Mouse (Mus musculus) layer of hippocampus, postnatal 10 days (tissue): ENCODE data around the gene Rtl10. TPM values are rescaled to one million over a fixed set of nuclear protein-coding genes. Genes with fewer than 3 reads are reported as not detected.
"Not testable (repeated sequence)": the region's sequence is repeated elsewhere in the genome, so short reads cannot be mapped to it uniquely, and the experiment has no call there.

Source experiments
- DNase-seq, 2 experiments: peaks; one replicate each; pipeline ENCODE4 v3.0.0; 2021; ENCODE audit warnings: low spot score in 2 of 2
- total RNA-seq, 2 experiments: library from RNA; stranded (reverse); gene quantifications; 2 replicates each; pipeline ENCODE4 v1.2.3; 2021

Gene Rtl10
- total RNA-seq, 2 experiments from 2014 or later, result 9.1 to 10.0 TPM

DNA sequence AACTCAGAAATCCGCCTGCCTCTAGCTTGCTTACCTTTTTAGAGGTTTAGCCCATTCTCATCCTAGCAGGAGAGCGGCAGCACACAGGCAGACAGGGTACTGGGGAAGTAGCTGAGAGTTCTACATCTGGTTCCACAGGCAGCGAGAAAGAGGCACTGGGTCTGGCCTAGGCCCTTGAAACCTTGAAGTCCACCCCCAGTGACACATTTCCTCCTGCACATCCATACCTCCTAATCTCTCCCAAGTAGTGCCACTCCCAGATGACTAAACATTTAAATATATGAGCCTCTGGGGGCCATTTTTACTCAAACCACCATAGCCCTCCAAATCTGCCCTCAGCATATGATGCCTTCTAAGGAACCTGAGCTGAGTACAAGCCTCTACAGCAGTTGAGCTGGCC is 16.3 kb upstream of the Rtl10 start:
- DNase-seq, result no peak

DNA sequence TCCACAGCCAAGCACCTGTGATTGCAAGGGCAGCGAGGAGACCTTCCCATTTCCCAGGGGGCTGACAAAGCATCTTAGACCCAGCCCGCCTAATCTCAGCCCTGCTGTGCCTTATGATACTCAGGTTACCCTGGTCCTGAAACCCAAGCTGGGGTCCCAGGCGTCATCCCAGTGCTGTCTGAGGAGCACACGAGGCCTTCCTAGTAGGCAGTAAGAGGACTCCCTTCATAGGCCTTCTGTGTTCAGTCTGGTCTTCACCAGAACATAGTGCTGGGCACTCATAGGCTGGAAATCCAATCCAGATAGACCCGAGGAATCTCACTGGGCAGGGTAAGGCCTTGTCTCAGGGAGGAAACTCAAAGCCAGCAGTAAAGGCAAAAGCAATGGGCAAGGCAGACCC is 14.9 kb upstream of the Rtl10 start:
- DNase-seq, result no peak

DNA sequence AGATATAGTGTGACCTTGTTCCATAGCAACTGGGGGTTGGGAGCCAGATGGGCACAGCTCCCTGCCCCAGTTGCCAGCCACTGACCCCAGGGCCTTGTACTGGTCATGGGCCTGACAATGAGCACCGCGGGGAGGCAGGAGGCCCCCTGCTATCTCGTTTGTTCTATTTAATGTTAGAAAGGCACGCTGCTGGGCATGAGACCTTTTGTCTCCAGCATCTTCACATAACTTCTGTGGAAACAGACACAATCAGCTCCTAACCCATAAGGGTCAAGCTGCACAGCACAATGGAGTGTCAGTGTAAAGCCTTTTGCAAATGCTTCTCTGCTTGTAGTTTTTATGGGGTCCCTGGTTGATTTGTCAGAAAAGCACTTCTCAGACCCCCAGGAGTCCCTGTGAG is 14.3 kb upstream of the Rtl10 start:
- no peak for DNase-seq

- DNase-seq, result no peak
Measured at GRCm38 (mm10) chr16:18484794-18485435, 13.8 kb upstream of the Rtl10 start.

DNA sequence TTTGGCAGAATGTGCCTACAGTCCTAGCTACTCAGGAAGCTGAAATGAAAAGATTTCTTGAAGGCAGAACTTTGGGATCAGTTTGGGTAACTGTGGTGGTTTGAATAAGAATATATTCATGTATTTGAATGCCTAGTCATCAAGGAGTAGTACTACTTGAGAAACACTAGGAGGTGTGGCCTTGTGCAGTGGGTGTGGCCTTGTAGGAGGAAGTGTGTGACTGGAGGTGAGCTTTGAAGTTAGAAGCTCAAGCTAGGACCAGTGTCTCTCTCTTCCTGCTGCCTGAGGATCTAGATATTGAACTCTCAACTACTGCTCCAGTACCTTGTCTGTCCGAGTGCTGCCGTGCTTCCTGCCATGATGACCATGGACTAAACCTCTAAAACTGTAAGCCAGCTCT is 12.6 kb upstream of the Rtl10 start:
- no peak for DNase-seq

DNA sequence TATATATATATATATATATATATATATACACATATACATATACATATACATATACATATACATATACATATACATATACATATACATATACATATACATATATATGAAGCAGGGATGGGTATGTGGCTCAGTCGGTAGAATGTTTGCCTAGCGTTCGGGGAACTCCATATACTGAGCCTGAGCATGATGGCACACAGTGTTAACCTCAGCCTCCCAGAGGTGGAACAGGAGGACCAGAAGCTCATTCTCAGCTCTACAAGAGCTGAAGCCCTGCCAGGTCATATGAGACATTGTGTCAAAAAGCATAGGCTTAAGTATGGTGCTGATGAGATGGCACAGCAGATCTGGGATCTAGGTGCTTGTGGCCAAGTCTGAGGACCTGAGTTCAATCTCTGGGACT is 8.4 kb upstream of the Rtl10 start:
- DNase-seq, result no peak

GRCm38 (mm10) chr16:18490894-18491293 is 7.8 kb upstream of the Rtl10 start:
- no peak for DNase-seq

DNA sequence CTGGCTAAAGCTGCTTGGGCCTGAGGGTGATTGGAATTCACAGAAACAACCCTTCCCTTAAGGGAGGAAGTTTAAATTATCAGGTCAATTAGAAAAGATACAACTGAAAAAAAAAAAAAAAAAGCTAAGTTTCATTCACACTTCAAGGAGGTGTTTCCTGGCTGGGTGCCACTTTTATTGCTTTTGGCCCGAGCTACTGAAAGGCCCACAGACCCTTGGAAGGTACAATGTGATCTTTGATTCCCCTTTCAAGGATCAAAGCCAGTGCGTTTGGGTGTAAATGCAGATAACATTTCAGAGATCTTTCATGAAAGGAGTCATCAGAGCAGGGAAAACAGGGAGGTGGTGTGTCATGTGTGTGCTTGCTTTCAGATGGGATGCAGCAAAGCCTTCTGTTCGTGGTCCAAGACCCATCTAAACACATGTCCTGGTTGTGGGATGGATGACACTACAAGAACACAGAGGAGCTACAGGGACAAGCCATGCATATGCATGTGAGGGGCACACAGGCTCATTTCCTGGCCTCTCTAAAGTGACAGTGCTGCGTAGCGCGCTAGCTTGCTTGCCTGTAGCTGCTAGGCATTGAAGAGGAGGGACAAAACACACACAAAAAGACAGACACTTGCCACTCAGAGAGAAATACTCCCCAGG is 711 bp upstream of the Rtl10 start:
- DNase-seq, result peak in 1 of 2 experiments; percentile 60

GRCm38 (mm10) chr16:18498996-18499395 is 295 bp downstream of the Rtl10 start:
- DNase-seq, result no peak

DNA sequence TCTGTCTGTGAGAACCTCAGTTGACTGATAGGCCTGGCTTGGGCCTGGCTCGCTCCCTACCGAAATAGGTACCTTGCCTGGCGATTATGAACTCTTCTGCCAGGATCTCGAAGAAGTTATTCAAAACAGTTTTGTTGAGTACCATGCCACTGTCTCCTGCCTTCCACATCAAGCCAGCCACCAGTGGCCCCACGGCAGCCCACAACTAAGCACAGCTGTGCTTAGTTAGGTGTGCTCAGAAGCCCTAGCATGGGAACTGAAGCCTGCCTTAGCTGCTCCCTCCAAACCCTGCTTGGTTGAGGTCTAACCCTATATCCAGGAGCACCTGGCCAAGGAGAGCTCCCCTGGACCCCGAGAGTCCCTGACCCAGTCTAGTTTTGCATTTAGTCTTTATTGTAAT is 2.8 kb downstream of the Rtl10 start:
- no peak for DNase-seq

GRCm38 (mm10) chr16:18503566-18504342 is 5.1 kb downstream of the Rtl10 start:
- no peak for DNase-seq

DNA sequence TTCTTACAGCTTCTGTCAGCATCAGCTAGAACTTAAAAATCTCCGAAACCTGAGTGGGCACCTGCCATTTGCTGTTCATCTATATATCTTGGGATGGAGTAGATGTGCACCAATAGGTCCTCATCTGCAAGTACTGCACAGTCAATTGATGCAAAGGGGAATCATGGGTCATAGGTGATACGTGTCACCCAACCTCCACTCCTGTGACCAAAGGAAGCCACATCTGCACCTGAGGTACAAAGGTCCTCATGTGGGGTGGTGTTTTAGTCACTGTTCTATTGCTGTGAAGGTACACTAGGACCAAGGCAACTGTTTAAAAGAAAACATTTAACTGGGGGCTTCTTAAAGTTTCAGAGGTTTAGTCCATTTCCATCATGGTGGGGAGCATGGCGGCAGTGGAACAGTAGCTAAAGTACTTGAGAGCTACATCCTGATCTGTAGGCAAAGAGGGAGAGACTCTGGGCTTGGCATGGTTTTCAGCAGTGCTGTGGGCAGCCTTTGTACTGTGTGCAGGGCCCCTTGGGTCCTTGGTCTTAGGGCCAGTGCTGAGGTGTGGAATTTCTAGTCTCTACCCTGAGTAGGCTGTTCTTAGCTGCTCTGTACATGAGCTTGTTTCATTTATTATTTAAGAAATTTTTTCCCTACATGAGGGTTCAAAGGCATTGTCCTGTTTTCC is 8.0 kb downstream of the Rtl10 start:
- DNase-seq, result no peak

- DNase-seq, result no peak
Measured at GRCm38 (mm10) chr16:18507200-18507549, 8.5 kb downstream of the Rtl10 start.

DNA sequence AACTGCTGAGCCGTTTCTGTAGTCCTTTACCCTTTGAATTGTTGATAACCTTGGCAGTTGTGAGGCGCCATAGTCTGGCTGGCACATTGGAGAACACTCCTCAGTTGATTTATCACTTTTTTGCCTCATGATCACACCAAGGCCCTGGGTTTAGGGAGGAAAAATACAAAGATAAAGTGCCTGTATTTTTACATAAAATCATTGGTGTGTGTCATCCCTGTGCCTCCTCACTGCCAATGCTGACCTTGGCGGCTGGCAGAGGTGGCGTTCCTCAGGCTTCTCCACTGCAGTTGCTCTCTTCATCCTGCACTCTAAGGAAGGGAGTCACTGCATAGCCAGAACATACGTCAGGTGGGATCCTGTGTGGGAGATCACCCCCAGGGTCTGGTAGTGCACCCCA is 13.0 kb downstream of the Rtl10 start:
- no peak for DNase-seq

DNA sequence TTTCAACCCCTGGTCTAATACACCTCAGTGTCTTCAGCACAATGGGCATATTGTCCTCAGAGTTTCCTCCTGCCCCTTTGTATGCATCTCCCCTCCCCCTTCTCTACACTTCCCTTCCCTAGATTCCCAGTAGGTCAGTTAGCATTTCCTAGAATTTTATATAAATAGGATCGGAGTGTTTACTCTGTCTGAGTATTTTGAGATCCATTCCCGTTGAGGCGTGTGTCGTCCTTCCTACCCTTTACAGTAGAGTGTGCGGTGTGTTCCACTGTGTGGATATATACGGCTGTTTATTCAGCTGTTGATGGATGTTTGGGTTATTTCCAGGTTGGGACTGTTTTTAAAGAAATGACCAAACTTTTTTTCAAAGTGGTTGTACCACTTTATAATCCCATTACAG is 14.8 kb downstream of the Rtl10 start:
- DNase-seq, result no peak

DNA sequence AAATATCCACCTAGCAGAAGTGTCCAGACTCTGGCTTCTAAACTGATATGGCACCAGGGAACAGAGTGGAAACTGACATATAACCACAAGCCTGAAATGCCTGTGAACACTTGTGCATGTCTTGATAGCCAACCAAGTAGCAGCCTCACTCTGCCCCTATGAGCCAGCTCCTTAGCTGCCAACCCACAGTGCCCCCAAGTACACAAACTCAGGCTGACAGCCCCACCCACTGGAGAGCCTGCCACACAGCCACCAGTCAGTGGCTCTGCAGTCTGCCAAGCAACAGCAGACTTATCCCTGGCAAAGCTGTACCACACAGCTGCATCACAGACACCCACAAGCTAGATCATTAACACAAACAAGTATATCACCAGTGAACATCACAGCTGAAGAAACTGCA is 19.4 kb downstream of the Rtl10 start:
- DNase-seq, result peak; percentile 50 to 67

DNA sequence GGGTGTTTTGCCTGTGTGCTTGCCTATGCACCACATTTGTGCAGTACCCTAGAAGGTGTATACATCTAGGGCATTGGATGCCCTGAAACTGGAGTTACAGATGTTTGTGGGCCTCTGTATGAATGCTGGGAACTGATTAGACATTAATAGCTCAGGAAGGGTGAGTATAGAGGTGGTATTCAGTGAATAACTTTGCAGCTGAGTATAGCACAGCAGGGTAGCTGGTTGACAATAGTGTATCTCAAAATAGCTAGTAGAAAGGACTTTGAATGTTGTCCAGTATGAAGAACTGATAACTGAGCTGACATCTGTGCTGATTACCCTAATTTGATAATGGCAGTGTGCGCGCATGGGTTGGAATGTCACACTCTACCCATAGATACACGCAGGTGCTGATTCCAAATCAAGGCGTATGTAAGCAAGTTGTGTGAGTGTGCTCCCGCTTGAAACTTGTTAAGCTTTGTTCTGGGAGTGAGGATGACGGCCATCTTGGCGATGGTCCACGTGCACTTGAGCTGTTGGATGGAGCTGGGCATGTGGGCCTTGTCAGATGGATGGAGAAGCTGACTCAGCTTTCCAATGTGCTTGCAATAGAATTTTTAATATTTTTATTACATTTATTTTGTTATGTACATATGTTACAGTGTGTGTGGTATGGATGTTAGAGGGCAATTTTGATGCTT is 25.0 kb downstream of the Rtl10 start:
- no peak for DNase-seq

- no peak for DNase-seq
Measured at GRCm38 (mm10) chr16:18528656-18529055, 30.0 kb downstream of the Rtl10 start.

DNA sequence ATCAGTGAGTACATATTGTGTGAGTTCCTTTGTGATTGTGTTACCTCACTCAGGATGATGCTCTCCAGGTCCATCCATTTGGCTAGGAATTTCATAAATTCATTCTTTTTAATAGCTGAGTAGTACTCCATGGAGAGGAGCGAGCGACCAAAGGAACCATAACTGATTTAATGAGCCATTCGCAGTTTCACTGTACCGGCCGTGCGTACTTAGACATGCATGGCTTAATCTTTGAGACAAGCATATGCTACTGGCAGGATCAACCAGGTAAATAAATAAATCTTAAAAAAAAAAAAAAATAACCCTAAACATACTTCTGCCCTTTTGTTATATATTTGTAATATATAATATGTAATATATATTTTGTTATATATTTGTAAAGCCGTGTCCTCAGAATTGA is 34.4 kb downstream of the Rtl10 start:
- not testable (repeated sequence) for DNase-seq

DNA sequence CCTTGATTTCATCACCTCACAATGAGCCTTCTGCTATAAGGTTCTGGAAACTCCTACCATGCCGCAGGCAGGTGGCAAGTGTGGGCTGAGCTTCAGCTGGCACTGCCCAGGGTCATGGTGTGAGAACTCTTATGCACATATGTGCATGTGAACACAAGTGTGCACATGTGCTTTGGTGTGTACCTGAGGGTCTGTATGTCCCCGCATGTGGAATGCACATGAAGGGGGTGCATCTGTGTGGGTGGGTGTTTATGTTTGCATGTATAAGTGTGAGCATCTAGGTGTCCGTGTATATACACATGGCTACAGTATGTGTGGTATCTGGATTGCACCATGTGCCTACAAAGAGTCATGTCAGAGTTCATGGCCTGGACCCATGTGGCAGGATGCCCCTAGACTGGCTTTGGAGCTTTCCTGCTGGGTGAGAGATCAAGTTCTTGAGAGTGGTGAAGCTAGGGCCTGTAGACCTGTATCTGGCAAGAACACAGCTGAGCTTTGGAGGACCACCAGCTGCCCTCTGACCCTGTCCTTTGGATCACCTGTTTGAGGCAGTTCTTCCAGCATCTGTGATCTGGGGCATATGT is 38.8 kb downstream of the Rtl10 start:
- no peak for DNase-seq

DNA sequence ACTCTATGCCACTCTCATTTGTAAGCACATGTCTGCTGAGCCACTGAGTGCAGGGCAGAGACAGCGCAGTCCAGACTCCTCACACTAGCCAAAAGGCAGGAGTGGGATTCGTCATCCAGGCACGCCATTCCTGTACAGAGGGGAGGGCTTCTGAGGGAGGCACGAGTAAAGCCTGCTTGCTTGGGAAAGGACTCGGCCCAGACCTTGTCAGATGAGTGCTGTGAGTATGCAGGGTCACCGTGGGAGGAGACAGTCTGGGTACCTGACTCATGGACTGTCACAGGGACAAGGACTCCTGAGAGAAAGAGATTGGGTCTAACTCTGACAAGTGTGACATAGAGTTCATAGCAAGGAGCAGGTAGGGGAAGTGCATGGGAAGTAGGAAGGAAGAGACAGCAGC is 40.6 kb downstream of the Rtl10 start:
- DNase-seq, result no peak
